Mouse (Mus musculus): ENCODE data around the gene Piwil4.

DNA sequence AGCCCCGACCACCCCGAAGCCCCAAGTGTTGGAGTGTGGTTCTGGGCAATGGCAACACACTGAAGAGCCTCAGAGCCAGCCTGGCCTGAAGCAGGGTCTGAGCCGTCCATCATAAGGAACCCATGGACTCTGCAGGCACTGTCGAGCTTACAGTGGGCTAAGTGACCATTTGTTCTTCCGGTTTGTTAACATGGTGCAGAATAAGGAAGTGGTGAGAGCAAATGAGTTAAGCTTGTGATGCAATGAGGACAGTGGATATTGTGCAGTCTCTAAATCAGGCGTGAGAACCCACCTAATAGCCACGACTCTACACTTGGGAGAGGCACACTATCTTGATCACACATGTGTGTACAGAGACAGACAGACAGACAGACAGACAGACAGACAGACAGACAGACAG, 18.1 kb upstream of the Piwil4 start:
- TF ChIP-seq CTCF (IDR thresholded peaks at IDR 0.05; ENCODE audit: low read depth): no peak
- TF ChIP-seq EP300 (IDR thresholded peaks at IDR 0.05; ENCODE audit: low read depth): no peak
